Mouse (Mus musculus) hematopoietic stem cell, adult 5-6 weeks (primary cell): ENCODE results near the gene Gm12184. TPM values are rescaled to one million over a fixed set of nuclear protein-coding genes. Genes with fewer than 3 reads are reported as not detected.

Source experiments
- total RNA-seq: library from RNA; stranded (forward); fragments of 172-1452, 232-1000 nt; gene quantifications from 2 replicates; pipeline ENCODE4 v1.2.3, GENCODE M21; 2017

Gene Gm12184
- total RNA-seq, 1 experiment from 2014 or later: 23.2 TPM

Other genes starting within 250 kb of the Gm12184 start
- 1,452 and 1,675 TPM in 2 replicates for gene Rack1, start 26.3 kb downstream of the Gm12184 start, total RNA-seq
- 54.7 and 74.2 TPM in 2 replicates for gene Trim41, start 9.3 kb downstream of the Gm12184 start, total RNA-seq
- gene Trim7, start 515 bp downstream of the Gm12184 start, total RNA-seq: 0.19 and 4.3 TPM in 2 replicates
- gene Irgm1, start 45.0 kb upstream of the Gm12184 start, total RNA-seq: 85.2 and 86.7 TPM in 2 replicates
- 0.84 and 1.6 TPM in 2 replicates for gene Gm5431, start 75.6 kb upstream of the Gm12184 start, total RNA-seq
- 18.5 and 32.5 TPM in 2 replicates for gene Psme2b, start 119.5 kb upstream of the Gm12184 start, total RNA-seq
- 3.4 and 4.8 TPM in 2 replicates for gene Olfr56, start 152.2 kb upstream of the Gm12184 start, total RNA-seq
- gene 9930111J21Rik1, start 152.7 kb upstream of the Gm12184 start, total RNA-seq: 17.8 and 23.8 TPM in 2 replicates
- 39.1 and 57.5 TPM in 2 replicates for gene Gm12185, start 165.6 kb upstream of the Gm12184 start, total RNA-seq
- 118 TPM in 2 replicates for gene Tgtp1, start 167.5 kb upstream of the Gm12184 start, total RNA-seq
- gene 9930111J21Rik2, start 224.6 kb upstream of the Gm12184 start, total RNA-seq: 35.6 and 56.0 TPM in 2 replicates
- gene Tgtp2, start 237.6 kb upstream of the Gm12184 start, total RNA-seq: 551 and 622 TPM in 2 replicates
- gene Ifi47, start 249.9 kb upstream of the Gm12184 start, total RNA-seq: 57.2 and 82.0 TPM in 2 replicates